Mouse (Mus musculus): ENCODE results near the gene Sox5.

DNA sequence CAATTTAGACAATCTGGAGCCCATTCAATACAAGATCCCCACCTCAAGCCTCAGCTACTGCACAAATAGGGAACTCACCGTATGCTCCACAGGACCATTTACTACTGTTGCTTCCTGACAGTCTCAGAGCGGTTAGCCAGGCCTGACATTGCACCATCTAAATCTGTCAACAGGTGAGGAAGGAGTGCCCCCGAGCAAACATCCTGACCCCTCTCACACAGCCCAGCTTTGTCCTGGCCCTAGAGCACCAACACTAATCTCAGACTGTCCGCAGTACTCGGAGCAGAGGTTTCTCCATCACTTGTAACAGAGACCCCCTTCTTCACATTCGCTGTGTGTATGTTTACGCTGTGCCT is 482.3 kb downstream of the Sox5 start:
- no peak for TF ChIP-seq POLR2A (IDR thresholded peaks at IDR 0.05; ENCODE audit: low read depth, low read length)
- TF ChIP-seq EP300 (IDR thresholded peaks at IDR 0.05; ENCODE audit: low read length), result no peak
- TF ChIP-seq USF1 (IDR thresholded peaks at IDR 0.05; ENCODE audit: low read depth, low read length), result no peak
- TF ChIP-seq RAD21 (IDR thresholded peaks at IDR 0.05; ENCODE audit: low read depth, low read length), result no peak
- TF ChIP-seq BHLHE40 (IDR thresholded peaks at IDR 0.05; ENCODE audit: low read depth, low read length), result no peak
- no peak for TF ChIP-seq CTCF (conservative IDR thresholded peaks at IDR 0.05 in 1 of 2, IDR thresholded peaks at IDR 0.05 in 1 of 2; ENCODE audit: low read depth in 2 of 2, low read length in 2 of 2)
- TF ChIP-seq ZNF384 (IDR thresholded peaks at IDR 0.05; ENCODE audit: low read depth, low read length), result no peak

Measured in CH12.LX (cell line).